Mouse (Mus musculus) lung, postnatal 4 days (tissue): ENCODE data around the gene Gab2.

Source experiments
- DNase-seq, 2 experiments: peaks; one replicate each; pipeline ENCODE4 v3.0.0; 2021

The Gab2 gene

GRCm38 (mm10) chr7:97262541-97262940 is 181.2 kb downstream of the Gab2 start:
- peak; percentile 9 to 45 for DNase-seq

GRCm38 (mm10) chr7:97270367-97270766 is 189.0 kb downstream of the Gab2 start:
- no peak for DNase-seq

- DNase-seq, result no peak
Measured at GRCm38 (mm10) chr7:97271068-97271467, 189.7 kb downstream of the Gab2 start.

- DNase-seq, result no peak
Measured at GRCm38 (mm10) chr7:97296986-97297385, 215.6 kb downstream of the Gab2 start.

- peak in 1 of 2 experiments; percentile 71 for DNase-seq
Measured at GRCm38 (mm10) chr7:97297466-97297865, 216.1 kb downstream of the Gab2 start.

GRCm38 (mm10) chr7:97298279-97298678 is 216.9 kb downstream of the Gab2 start:
- DNase-seq, result no peak

- DNase-seq, result no peak
Measured at GRCm38 (mm10) chr7:97298943-97299342, 217.6 kb downstream of the Gab2 start.

GRCm38 (mm10) chr7:97300914-97301313 is 219.5 kb downstream of the Gab2 start:
- DNase-seq, result no peak

- no peak for DNase-seq
Measured at GRCm38 (mm10) chr7:97301321-97301720, 219.9 kb downstream of the Gab2 start.

GRCm38 (mm10) chr7:97302261-97302660 is 220.9 kb downstream of the Gab2 start:
- DNase-seq, result no peak

GRCm38 (mm10) chr7:97302876-97303275 is 221.5 kb downstream of the Gab2 start:
- peak in 1 of 2 experiments; percentile 2 for DNase-seq

- peak in 1 of 2 experiments; percentile 2 for DNase-seq
Measured at GRCm38 (mm10) chr7:97303614-97304013, 222.2 kb downstream of the Gab2 start.

- no peak for DNase-seq
Measured at GRCm38 (mm10) chr7:97304471-97304870, 223.1 kb downstream of the Gab2 start.

- DNase-seq, result no peak
Measured at GRCm38 (mm10) chr7:97305206-97305605, 223.8 kb downstream of the Gab2 start.

- no peak for DNase-seq
Measured at GRCm38 (mm10) chr7:97306813-97307212, 225.4 kb downstream of the Gab2 start.

GRCm38 (mm10) chr7:97307546-97307945 is 226.2 kb downstream of the Gab2 start:
- DNase-seq, result no peak

- no peak for DNase-seq
Measured at GRCm38 (mm10) chr7:97309461-97310340, 228.3 kb downstream of the Gab2 start.

GRCm38 (mm10) chr7:97310341-97310635 is 228.9 kb downstream of the Gab2 start:
- no peak for DNase-seq

- DNase-seq, result peak in 1 of 2 experiments; percentile 15
Measured at GRCm38 (mm10) chr7:97311620-97312019, 230.2 kb downstream of the Gab2 start.

GRCm38 (mm10) chr7:97312196-97312595 is 230.8 kb downstream of the Gab2 start:
- DNase-seq, result no peak

GRCm38 (mm10) chr7:97312856-97313255 is 231.5 kb downstream of the Gab2 start:
- DNase-seq, result peak in 1 of 2 experiments; percentile 13

GRCm38 (mm10) chr7:97313364-97313995 is 232.1 kb downstream of the Gab2 start:
- peak in 1 of 2 experiments; percentile 13 for DNase-seq

GRCm38 (mm10) chr7:97314646-97315045 is 233.3 kb downstream of the Gab2 start:
- peak in 1 of 2 experiments; percentile 16 for DNase-seq

- peak in 1 of 2 experiments; percentile 13 for DNase-seq
Measured at GRCm38 (mm10) chr7:97315656-97316055, 234.3 kb downstream of the Gab2 start.
